Mouse (Mus musculus) G1E (cell line): ENCODE data around the gene Eps15l1.

Source experiments
- CTCF ChIP-seq: IDR thresholded peaks from 2 replicates; pipeline ENCODE4 v1.5.1; 2012; ENCODE audit warnings: low read depth, low read length, inconsistent platforms, mixed read lengths
- GATA1 ChIP-seq: IDR thresholded peaks from 2 replicates; pipeline ENCODE4 v1.6.1; 2012; ENCODE audit warnings: borderline replicate concordance, low read length, inconsistent platforms, mixed read lengths
- POLR2AphosphoS5 ChIP-seq: IDR thresholded peaks from 2 replicates; pipeline ENCODE4 v1.6.1; 2012; ENCODE audit warnings: low read depth, low read length, inconsistent platforms; ENCODE audit not compliant: insufficient replicate concordance
- TAL1 ChIP-seq: conservative IDR thresholded peaks from 2 replicates; pipeline ENCODE4 v1.6.1; 2012; ENCODE audit warnings: low read depth, low read length, inconsistent platforms, mixed read lengths

DNA sequence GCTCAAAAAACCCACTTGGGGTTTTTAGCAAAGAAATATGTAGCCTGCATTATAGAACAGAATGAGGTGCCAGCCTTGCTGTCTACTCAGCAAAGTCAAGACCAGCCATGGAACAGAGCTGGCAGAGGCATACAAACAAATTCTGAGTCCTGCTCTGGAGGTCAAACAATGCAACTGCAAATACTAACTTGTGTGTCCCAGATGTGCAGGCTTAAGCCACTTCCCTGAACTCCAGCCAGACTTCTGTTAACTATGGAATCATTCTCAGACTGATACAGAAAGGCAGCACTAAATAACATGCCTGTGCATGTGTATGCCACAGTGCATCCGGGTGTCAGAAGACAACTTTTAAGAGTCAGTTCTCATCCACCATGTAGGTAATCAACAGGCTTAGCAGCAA, 13.4 kb downstream of the Eps15l1 start:
- TF ChIP-seq CTCF (no peak), POLR2AphosphoS5 (no peak), TAL1 (no peak), GATA1 (no peak)
